Mouse (Mus musculus) forebrain, postnatal 0 days (tissue): ENCODE results near the gene Afg1l. TPM values are rescaled to one million over a fixed set of nuclear protein-coding genes. Genes with fewer than 3 reads are reported as not detected.

ENCODE experiments used
- ATAC-seq: fragments of 200-750 bp; cut with Nextera tagmentation; 2 replicates; pipeline ENCODE4 v1.8.0; 2017; ENCODE audit warnings: mild to moderate bottlenecking, moderate library complexity
- DNase-seq: peaks from one replicate; pipeline ENCODE4 v3.0.0-alpha.2; 2015
- H3K27ac ChIP-seq: fragments of 300-500 bp; sonication (generic); 2 replicates; pipeline ENCODE4 v1.5.1; 2014; ENCODE audit warnings: low read depth, mild to moderate bottlenecking, antibody characterized with exemption, low read length, moderate library complexity, mixed read lengths
- H3K27me3 ChIP-seq: fragments of 300-500 bp; sonication (generic); 2 replicates; pipeline ENCODE4 v1.6.1; 2014; ENCODE audit warnings: mild to moderate bottlenecking, low read length, mixed read lengths; ENCODE audit not compliant: insufficient read depth
- H3K36me3 ChIP-seq: fragments of 300-500 bp; sonication (generic); 2 replicates; pipeline ENCODE4 v1.6.1; 2014; ENCODE audit warnings: mild to moderate bottlenecking, moderate library complexity; ENCODE audit not compliant: insufficient read depth
- H3K4me1 ChIP-seq: fragments of 300-500 bp; sonication (generic); 2 replicates; pipeline ENCODE4 v1.6.1; 2014; ENCODE audit warnings: antibody characterized with exemption; ENCODE audit not compliant: insufficient read depth
- H3K4me2 ChIP-seq: fragments of 300-500 bp; sonication (generic); 2 replicates; pipeline ENCODE4 v1.6.1; 2014; ENCODE audit warnings: low read depth, mild to moderate bottlenecking, moderate library complexity
- H3K4me3 ChIP-seq: fragments of 300-500 bp; sonication (generic); 2 replicates; pipeline ENCODE4 v1.5.1; 2014; ENCODE audit warnings: low read depth, low read length, mixed read lengths
- H3K9ac ChIP-seq: fragments of 300-500 bp; sonication (generic); 2 replicates; pipeline ENCODE4 v1.6.1; 2014; ENCODE audit warnings: mild to moderate bottlenecking
- H3K9me3 ChIP-seq: fragments of 300-500 bp; sonication (generic); 2 replicates; pipeline ENCODE4 v1.6.1; 2016; ENCODE audit warnings: low read length
- CTCF ChIP-seq: sonication (generic); IDR thresholded peaks from 2 replicates; pipeline ENCODE4 v1.5.1; 2016; ENCODE audit warnings: antibody characterized with exemption, control low read depth, low read depth
- WGBS: fragments of 180-500 bp; shearing (Covaris S2); extraction: QIAGEN DNeasy Blood & Tissue Kit; methylation state at CpG from one replicate; pipeline ENCODE4 v1.1.7; 2014; 5-methylcytosine and 5-hydroxymethylcytosine counted together
- polyA plus RNA-seq: library from polyadenylated mRNA; unstranded; fragments of >200 nt; fragmentation: Nextera tagmentation; extraction: Ambion mirVana; gene quantifications from 2 replicates; pipeline ENCODE4 v1.2.1, GENCODE M21; 2015
- total RNA-seq: library from RNA; depleted of rRNA; stranded (reverse); fragments of >200 nt; gene quantifications from 2 replicates; pipeline ENCODE4 v1.2.3, GENCODE M21; 2014

Afg1l gene
- total and polyA plus RNA-seq, 2 experiments from 2014 or later, result 6.8 to 6.9 TPM

- H3K4me2 ChIP-seq, result no peak overlapping the region
- ATAC-seq (no peak), DNase-seq (no peak)
- H3K9me3 ChIP-seq, result no peaks in the 10 kb centered on the region
- no peak overlapping the region for H3K9ac ChIP-seq
- H3K27ac ChIP-seq, result no peak overlapping the region
- no peaks in the 10 kb centered on the region for H3K27me3 ChIP-seq
- TF ChIP-seq CTCF, result no peak
- no peaks in the 10 kb centered on the region for H3K36me3 ChIP-seq
- H3K4me3 ChIP-seq, result no peak overlapping the region
- no peaks in the 10 kb centered on the region for H3K4me1 ChIP-seq
- WGBS, result 25% methylated on average over 6 of the region's 6 CpGs
Measured at GRCm38 (mm10) chr10:42383708-42384107, 94.7 kb downstream of the Afg1l start.

- H3K4me3 ChIP-seq, result no peak overlapping the region
- no peak overlapping the region for H3K27ac ChIP-seq
- ATAC-seq (no peak), DNase-seq (no peak)
- H3K27me3 ChIP-seq, result no peaks in the 10 kb centered on the region
- H3K9me3 ChIP-seq, result peaks cover 6% of the 10 kb centered on the region; the same call in 1 of the 2 replicates
- H3K36me3 ChIP-seq, result no peaks in the 10 kb centered on the region
- H3K4me2 ChIP-seq, result no peak overlapping the region
- no peaks in the 10 kb centered on the region for H3K4me1 ChIP-seq
- 86% methylated on average over 10 of the region's 10 CpGs for WGBS
- no peak for TF ChIP-seq CTCF
- no peak overlapping the region for H3K9ac ChIP-seq
Measured at GRCm38 (mm10) chr10:42364216-42364615, 114.1 kb downstream of the Afg1l start.

- Histone ChIP-seq H3K27ac (no peak overlapping the region), H3K9ac (no peak overlapping the region), H3K4me3 (no peak overlapping the region), H3K4me1 (no peaks in the 10 kb centered on the region), H3K27me3 (no peaks in the 10 kb centered on the region), H3K4me2 (no peak overlapping the region), H3K36me3 (no peaks in the 10 kb centered on the region), H3K9me3 (no peaks in the 10 kb centered on the region)
- DNase-seq, result no peak
- peak; percentile 43 for TF ChIP-seq CTCF
- ATAC-seq, result no peak
- 33% methylated on average over 3 of the region's 3 CpGs for WGBS
Measured at GRCm38 (mm10) chr10:42355980-42356379, 122.4 kb downstream of the Afg1l start.

GRCm38 (mm10) chr10:42347986-42348385 lies 130.4 kb downstream of the Afg1l start:
- H3K9me3 ChIP-seq, result no peaks in the 10 kb centered on the region
- H3K27ac ChIP-seq, result no peak overlapping the region
- TF ChIP-seq CTCF, result no peak
- H3K4me2 ChIP-seq, result no peak overlapping the region
- DNase-seq, result no peak
- ATAC-seq, result no peak
- no peak overlapping the region for H3K4me3 ChIP-seq
- WGBS, result 72% methylated on average over 5 of the region's 5 CpGs
- no peaks in the 10 kb centered on the region for H3K27me3 ChIP-seq
- H3K4me1 ChIP-seq, result no peaks in the 10 kb centered on the region
- no peaks in the 10 kb centered on the region for H3K36me3 ChIP-seq
- H3K9ac ChIP-seq, result no peak overlapping the region

- no peaks in the 10 kb centered on the region for H3K27me3 ChIP-seq
- no peaks in the 10 kb centered on the region for H3K4me1 ChIP-seq
- ATAC-seq (peak; percentile 45), DNase-seq (peak; percentile 42)
- H3K36me3 ChIP-seq, result no peaks in the 10 kb centered on the region
- 21% methylated on average over 5 of the region's 5 CpGs for WGBS
- H3K9ac ChIP-seq, result no peak overlapping the region
- H3K27ac ChIP-seq, result no peak overlapping the region
- no peaks in the 10 kb centered on the region for H3K9me3 ChIP-seq
- no peak overlapping the region for H3K4me3 ChIP-seq
- TF ChIP-seq CTCF, result no peak
- peak overlapping the region; percentile 18; the same call in 1 of the 2 replicates for H3K4me2 ChIP-seq
Measured at GRCm38 (mm10) chr10:42347127-42347526, 131.2 kb downstream of the Afg1l start.

- Histone ChIP-seq H3K4me2 (no peak overlapping the region), H3K4me3 (no peak overlapping the region), H3K36me3 (no peaks in the 10 kb centered on the region), H3K4me1 (no peaks in the 10 kb centered on the region), H3K27me3 (no peaks in the 10 kb centered on the region), H3K27ac (0 out of 2 replicates have a peak overlapping the region, but pooled peaks have one; percentile 10), H3K9ac (no peak overlapping the region), H3K9me3 (no peaks in the 10 kb centered on the region)
- WGBS, result 26% methylated on average over 12 of the region's 12 CpGs
- no peak for TF ChIP-seq CTCF
- DNase-seq (peak; percentile 33), ATAC-seq (peak; percentile 54)
Measured at GRCm38 (mm10) chr10:42346179-42346877, 132.0 kb downstream of the Afg1l start.

- no peak for ATAC-seq
- no peak for DNase-seq
- Histone ChIP-seq H3K9ac (no peak overlapping the region), H3K4me3 (no peak overlapping the region), H3K36me3 (no peaks in the 10 kb centered on the region), H3K4me2 (no peak overlapping the region), H3K27ac (no peak overlapping the region), H3K27me3 (no peaks in the 10 kb centered on the region), H3K9me3 (no peaks in the 10 kb centered on the region), H3K4me1 (peaks cover 21% of the 10 kb centered on the region)
- TF ChIP-seq CTCF, result no peak
- 92% methylated on average over 5 of the region's 5 CpGs for WGBS
Measured at GRCm38 (mm10) chr10:42342714-42343113, 135.7 kb downstream of the Afg1l start.
